In the genomic region with DNA sequence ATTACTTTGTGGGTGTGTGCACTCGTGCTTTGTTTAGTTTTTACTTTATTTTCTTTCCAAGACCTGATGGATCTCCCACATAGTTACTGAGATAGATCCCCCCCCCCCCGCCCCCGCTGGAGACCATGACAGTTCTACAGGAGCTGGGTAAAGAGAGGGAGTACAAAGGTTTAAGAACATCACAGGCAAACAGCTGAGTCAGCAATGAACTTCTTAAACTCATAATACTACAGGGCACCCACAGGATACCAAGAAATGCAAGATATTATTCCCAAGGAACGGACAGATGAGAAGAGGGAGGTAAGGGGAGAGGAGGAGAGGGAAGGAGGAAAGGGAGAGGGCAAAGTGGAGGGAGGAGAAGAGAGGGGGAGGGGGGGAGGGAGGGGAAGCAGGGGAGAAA, we compare ENCODE assay signal across 36 mouse cellular contexts. TPM values are rescaled to one million over a fixed set of nuclear protein-coding genes. Genes with fewer than 3 reads are reported as not detected.
"Had no signal": no experiment of that assay in that cellular context is flagged by ENCODE, and none has a peak within 500 bp of the region (broad histone marks: within the 10 kb centered on the region; RNA-seq: fewer than 3 reads in every experiment).

No protein-coding gene starts in this region.

- H3K4me1 ChIP-seq: midbrain, embryonic 15.5 days had no signal

- DNase-seq: left cerebral cortex, postnatal 4 days; liver; liver, embryonic 13.5 days; liver, postnatal 0 days; lung, adult 18-20 months; lung, adult 2 months; lung, embryonic 14.5 days; lung, postnatal 10 days; lung, postnatal 14 days; lung, postnatal 36 days; lung, postnatal 4 days; midbrain, embryonic 14.5 days had no signal

- H3K4me2 ChIP-seq: limb, embryonic 12.5 days; limb, embryonic 13.5 days; limb, embryonic 15.5 days; liver, embryonic 11.5 days; liver, embryonic 12.5 days; liver, embryonic 13.5 days; liver, embryonic 15.5 days; lung, embryonic 14.5 days; lung, embryonic 15.5 days; midbrain, embryonic 11.5 days; midbrain, embryonic 12.5 days; midbrain, embryonic 13.5 days; midbrain, embryonic 15.5 days had no signal

- H3K9me3 ChIP-seq: limb, embryonic 12.5 days; limb, embryonic 13.5 days; limb, embryonic 15.5 days; liver, embryonic 12.5 days; liver, embryonic 13.5 days; liver, embryonic 15.5 days; lung, embryonic 15.5 days; midbrain, embryonic 10.5 days; midbrain, embryonic 12.5 days; midbrain, embryonic 13.5 days; midbrain, embryonic 15.5 days had no signal

- H3K27ac ChIP-seq: left cerebral cortex, adult 2 months; limb, embryonic 12.5 days; limb, embryonic 13.5 days; limb, embryonic 15.5 days; liver, embryonic 12.5 days; liver, embryonic 13.5 days; liver, embryonic 14.5 days; liver, embryonic 15.5 days; lung, embryonic 15.5 days; macrophage; midbrain, embryonic 10.5 days; midbrain, embryonic 12.5 days; midbrain, embryonic 13.5 days; midbrain, embryonic 15.5 days had no signal

- H3K27me3 ChIP-seq: lung, embryonic 15.5 days had no signal

- H3K36me3 ChIP-seq: limb, embryonic 12.5 days; limb, embryonic 13.5 days; limb, embryonic 15.5 days; liver, embryonic 12.5 days; liver, embryonic 13.5 days; liver, embryonic 15.5 days; lung, embryonic 15.5 days; midbrain, embryonic 10.5 days; midbrain, embryonic 12.5 days; midbrain, embryonic 13.5 days; midbrain, embryonic 15.5 days had no signal

- H3K4me3 ChIP-seq: left cerebral cortex, adult 2 months; limb, embryonic 12.5 days; limb, embryonic 13.5 days; limb, embryonic 15.5 days; liver, embryonic 12.5 days; liver, embryonic 13.5 days; liver, embryonic 15.5 days; lung, embryonic 15.5 days; megakaryocyte, embryonic 14.5 days; midbrain, embryonic 10.5 days; midbrain, embryonic 12.5 days; midbrain, embryonic 13.5 days; midbrain, embryonic 15.5 days; myocyte had no signal

- H3K9ac ChIP-seq: limb, embryonic 12.5 days; limb, embryonic 13.5 days; limb, embryonic 15.5 days; liver, embryonic 12.5 days; liver, embryonic 13.5 days; liver, embryonic 14.5 days; liver, embryonic 15.5 days; liver, postnatal 0 days; lung, embryonic 14.5 days; lung, embryonic 15.5 days; midbrain, embryonic 12.5 days; midbrain, embryonic 13.5 days; midbrain, embryonic 15.5 days had no signal

RNA-seq across cellular contexts. Expression of a gene that starts 4.8 kb away (rescaled TPM):
- total RNA-seq: megakaryocyte-erythroid progenitor cell, adult 5-6 weeks; monocyte, adult 5-6 weeks had no signal

RNA-seq across cellular contexts. Expression of a gene that starts 7.7 kb away (rescaled TPM):
- total RNA-seq: left cerebral cortex, postnatal 25 days; liver, adult 2 months; megakaryocyte progenitor cell, adult 5-6 weeks; megakaryocyte, adult 5-6 weeks; megakaryocyte-erythroid progenitor cell, adult 5-6 weeks; monocyte, adult 5-6 weeks had no signal
- polyA plus RNA-seq: liver, adult 2 months; liver, embryonic 13.5 days; liver, embryonic 14.5 days; liver, embryonic 16.5 days; liver, postnatal 0 days; macrophage; midbrain, embryonic 14.5 days had no signal
